Comparison of ENCODE assay signal across 19 mouse cellular contexts in the genomic region with DNA sequence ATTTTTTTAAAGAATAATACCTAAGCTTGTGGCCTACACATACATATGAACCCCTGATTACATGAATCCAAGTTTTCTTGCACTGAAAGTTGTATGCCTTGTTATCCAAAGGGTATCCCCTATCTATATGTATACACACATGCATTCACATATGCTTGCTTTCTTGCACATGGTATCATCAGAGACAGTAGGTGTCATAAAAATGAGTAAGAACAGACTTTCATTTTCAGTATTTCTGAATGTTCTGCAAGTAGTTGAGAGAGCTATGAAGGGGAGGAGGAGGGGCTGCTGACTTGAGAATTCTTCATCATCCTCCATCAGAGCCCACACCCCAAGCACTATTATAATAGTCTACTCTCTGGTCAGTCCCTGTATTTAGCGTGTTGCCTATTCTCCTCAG.
DNase-seq lines count a peak whose midpoint lies in the region; ATAC-seq and TF ChIP-seq lines count a peak whose summit lies in the region.
"Had no signal": no experiment of that assay in that cellular context is flagged by ENCODE, and none has a peak within 500 bp of the region (broad histone marks: within the 10 kb centered on the region; RNA-seq: fewer than 3 reads in every experiment).

No protein-coding gene starts in this region.

- H3K36me3 ChIP-seq in forebrain, postnatal 0 days (ENCODE audit: insufficient read depth) = no peaks in the 10 kb centered on the region
- 0 out of 2 replicates have a peak, but pooled peaks cover 4% of the 10 kb centered on the region for H3K36me3 ChIP-seq in midbrain, embryonic 14.5 days (ENCODE audit: control insufficient read depth, insufficient read depth, low read length)
- H3K36me3 ChIP-seq: embryonic facial prominence, embryonic 10.5 days; embryonic facial prominence, embryonic 12.5 days; forebrain, embryonic 12.5 days had no signal

- H3K9me3 ChIP-seq in forebrain, postnatal 0 days (ENCODE audit: low read length) = no peaks in the 10 kb centered on the region
- no peaks in the 10 kb centered on the region for H3K9me3 ChIP-seq in midbrain, embryonic 14.5 days (ENCODE audit: control insufficient read depth, low read length)
- H3K9me3 ChIP-seq: embryonic facial prominence, embryonic 10.5 days; embryonic facial prominence, embryonic 12.5 days; forebrain, embryonic 12.5 days had no signal

- no peaks in the 10 kb centered on the region for H3K27me3 ChIP-seq in forebrain, postnatal 0 days (ENCODE audit: insufficient read depth, low read length)
- no peaks in the 10 kb centered on the region for H3K27me3 ChIP-seq in midbrain, embryonic 14.5 days (ENCODE audit: control insufficient read depth, insufficient read depth, low read length)
- H3K27me3 ChIP-seq: embryonic facial prominence, embryonic 12.5 days; forebrain, embryonic 12.5 days had no signal

- peak; percentile 58 for ATAC-seq in CD4-positive, CD25-positive, alpha-beta regulatory T cell, adult 4 months
- ATAC-seq in activated CD4-positive, CD25-positive, alpha-beta regulatory T cell, adult 4 months = peak; percentile 47
- peak; percentile 49 for ATAC-seq in inflammation-experienced regulatory T-cells, adult 6 months
- no peak for ATAC-seq in forebrain, postnatal 0 days
- no peak for ATAC-seq in midbrain, embryonic 14.5 days (ENCODE audit: low FRiP score, low TSS enrichment)
- ATAC-seq: forebrain, embryonic 14.5 days; forebrain, embryonic 16.5 days had no signal

- H3K27ac ChIP-seq in forebrain, postnatal 0 days (ENCODE audit: low read depth, low read length) = no peak overlapping the region
- H3K27ac ChIP-seq in midbrain, embryonic 14.5 days (replicated peaks; ENCODE audit: low read depth, low read length) = no peak overlapping the region
- H3K27ac ChIP-seq: embryonic facial prominence, embryonic 10.5 days; embryonic facial prominence, embryonic 12.5 days; forebrain, embryonic 12.5 days had no signal

- TF ChIP-seq CTCF in forebrain, postnatal 0 days (IDR thresholded peaks at IDR 0.05; ENCODE audit: low read depth) = no peak

- 87% methylated on average over 1 of the region's 1 CpGs for WGBS in forebrain, postnatal 0 days
- 93% methylated on average over 1 of the region's 1 CpGs for WGBS in midbrain, embryonic 14.5 days

- H3K9ac ChIP-seq in forebrain, postnatal 0 days = no peak overlapping the region
- no peak overlapping the region for H3K9ac ChIP-seq in midbrain, embryonic 14.5 days (replicated peaks; ENCODE audit: low read length)
- H3K9ac ChIP-seq: embryonic facial prominence, embryonic 12.5 days; forebrain, embryonic 12.5 days had no signal

- no peak overlapping the region for H3K4me2 ChIP-seq in forebrain, postnatal 0 days (ENCODE audit: low read depth)
- H3K4me2 ChIP-seq in midbrain, embryonic 14.5 days (ENCODE audit: low read length) = no peak overlapping the region
- H3K4me2 ChIP-seq: embryonic facial prominence, embryonic 12.5 days; forebrain, embryonic 12.5 days had no signal

- DNase-seq in CD4-positive helper T cell, adult 2 months (ENCODE audit: low read depth, low spot score) = peak; percentile 16
- DNase-seq in forebrain, postnatal 0 days = no peak
- DNase-seq in B cell, adult 2 months = no peak
- no peak for DNase-seq in midbrain, embryonic 14.5 days
- DNase-seq: adrenal gland, adult 8-10 months; adrenal gland, postnatal 14 days; cerebellum, adult 11 months; cerebellum, adult 18-20 months; cerebellum, adult 8-10 months; cerebellum, postnatal 10 days; cerebellum, postnatal 25 days had no signal

- peaks cover 16% of the 10 kb centered on the region for H3K4me1 ChIP-seq in forebrain, postnatal 0 days (ENCODE audit: insufficient read depth)
- peaks cover 23% of the 10 kb centered on the region for H3K4me1 ChIP-seq in midbrain, embryonic 14.5 days (ENCODE audit: control insufficient read depth, insufficient read depth, low read length)

- no peak overlapping the region for H3K4me3 ChIP-seq in forebrain, postnatal 0 days (ENCODE audit: low read depth, low read length)
- no peak overlapping the region for H3K4me3 ChIP-seq in midbrain, embryonic 14.5 days (replicated peaks; ENCODE audit: low read depth, low read length)
- H3K4me3 ChIP-seq: embryonic facial prominence, embryonic 10.5 days; embryonic facial prominence, embryonic 12.5 days; forebrain, embryonic 12.5 days had no signal

Comparison
In these comparisons a context has a peak if more than half of its experiments do, and no peak if none do; other contexts are left out.
1. ATAC-seq: peak in CD4-positive, CD25-positive, alpha-beta regulatory T cell, adult 4 months (single experiment), activated CD4-positive, CD25-positive, alpha-beta regulatory T cell, adult 4 months (single experiment) and inflammation-experienced regulatory T-cells, adult 6 months (single experiment); none in forebrain, postnatal 0 days (single experiment) and midbrain, embryonic 14.5 days (single experiment).